Mouse (Mus musculus): ENCODE results near the gene Popdc3. TPM values are rescaled to one million over a fixed set of nuclear protein-coding genes. Genes with fewer than 3 reads are reported as not detected.
"Not testable (repeated sequence)": the region's sequence is repeated elsewhere in the genome, so short reads cannot be mapped to it uniquely, and the experiment has no call there.

The Popdc3 gene
- not detected in 2 replicates for polyA plus RNA-seq (2012; ENCODE audit: insufficient read depth, insufficient read length, missing spikeins)

DNA sequence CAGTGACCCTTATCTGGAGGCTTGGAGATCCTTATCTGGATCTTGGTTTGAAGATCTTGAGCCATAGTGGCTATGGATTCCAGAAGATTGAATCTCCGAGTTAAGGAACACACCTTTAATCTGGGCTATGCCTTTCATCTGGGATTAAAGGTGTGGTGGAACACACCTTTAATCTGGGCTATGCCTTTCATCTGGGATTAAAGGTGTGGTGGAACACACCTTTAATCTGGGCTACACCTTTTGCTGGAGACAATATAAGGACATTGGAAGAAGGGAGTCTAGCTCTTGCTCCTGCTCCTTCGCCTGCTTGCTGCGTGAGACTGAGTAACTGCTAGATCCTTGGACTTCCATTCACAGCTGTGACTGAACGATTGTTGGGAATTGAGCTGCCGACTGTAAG lies at the start of gene Popdc3:
Gene Popdc3, plus strand, starts transcription at position 301 of the 400 bp plus-strand sequence.
- H3K27ac ChIP-seq (ENCODE audit: insufficient read depth, low read depth, low read length); H3K4me3 ChIP-seq (ENCODE audit: insufficient read depth, low read length); H3K4me1 ChIP-seq (ENCODE audit: control insufficient read depth, insufficient read depth, low read length): not testable (repeated sequence)

DNA sequence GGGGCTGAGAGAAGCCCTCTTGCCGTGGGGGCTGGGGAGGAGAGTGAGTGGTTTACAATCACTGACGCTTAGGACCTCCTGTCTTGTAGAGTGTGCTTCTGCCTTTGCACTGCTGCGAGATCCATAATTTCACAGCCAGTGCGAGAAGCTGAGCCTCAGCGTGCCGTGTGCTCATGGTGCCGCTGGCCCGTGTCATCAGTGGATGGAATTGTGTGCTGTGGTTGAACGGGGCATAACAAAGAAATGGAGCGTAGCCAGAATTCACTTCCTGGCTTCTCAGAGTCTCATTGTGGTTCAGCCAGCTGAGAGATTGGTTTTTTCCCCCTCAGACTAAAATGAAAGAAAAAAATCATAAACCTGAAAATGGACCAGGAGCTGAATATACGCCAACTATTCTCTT lies 48.8 kb upstream of the Popdc3 start:
- Histone ChIP-seq H3K4me3 (ENCODE audit: insufficient read depth, low read length) (no peak overlapping the region), H3K4me1 (ENCODE audit: control insufficient read depth, insufficient read depth, low read length) (no peaks in the 10 kb centered on the region), H3K27ac (ENCODE audit: insufficient read depth, low read depth, low read length) (no peak overlapping the region)
- TF ChIP-seq CTCF (IDR thresholded peaks at IDR 0.05; ENCODE audit: low read depth, low read length) (no peak), POLR2A (IDR thresholded peaks at IDR 0.05; ENCODE audit: borderline replicate concordance, low read depth, low read length) (no peak)

DNA sequence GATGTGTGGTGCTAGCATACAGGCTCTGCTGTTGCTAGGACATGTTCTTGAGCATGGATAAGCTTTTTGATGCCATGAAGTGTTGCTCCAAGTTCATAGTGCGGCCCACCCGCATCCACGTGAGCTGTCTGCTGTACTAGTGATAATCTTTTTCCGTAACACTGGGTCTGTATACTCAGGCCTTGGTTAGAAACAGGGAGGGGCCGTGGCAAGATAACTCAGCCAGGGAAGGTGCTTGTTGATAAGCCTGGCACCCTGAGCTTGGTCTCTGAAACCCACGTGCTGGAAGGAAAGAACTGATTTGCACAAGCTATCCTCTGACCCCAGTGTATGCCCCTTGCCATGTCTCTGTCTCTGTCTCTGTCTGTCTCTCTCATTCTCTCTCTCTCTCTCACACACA lies 47.9 kb upstream of the Popdc3 start:
- H3K4me3 ChIP-seq (ENCODE audit: insufficient read depth, low read length) = no peak overlapping the region
- no peak for TF ChIP-seq CTCF (IDR thresholded peaks at IDR 0.05; ENCODE audit: low read depth, low read length)
- no peak for TF ChIP-seq POLR2A (IDR thresholded peaks at IDR 0.05; ENCODE audit: borderline replicate concordance, low read depth, low read length)
- H3K4me1 ChIP-seq (ENCODE audit: control insufficient read depth, insufficient read depth, low read length) = no peaks in the 10 kb centered on the region
- H3K27ac ChIP-seq (ENCODE audit: insufficient read depth, low read depth, low read length) = no peak overlapping the region

DNA sequence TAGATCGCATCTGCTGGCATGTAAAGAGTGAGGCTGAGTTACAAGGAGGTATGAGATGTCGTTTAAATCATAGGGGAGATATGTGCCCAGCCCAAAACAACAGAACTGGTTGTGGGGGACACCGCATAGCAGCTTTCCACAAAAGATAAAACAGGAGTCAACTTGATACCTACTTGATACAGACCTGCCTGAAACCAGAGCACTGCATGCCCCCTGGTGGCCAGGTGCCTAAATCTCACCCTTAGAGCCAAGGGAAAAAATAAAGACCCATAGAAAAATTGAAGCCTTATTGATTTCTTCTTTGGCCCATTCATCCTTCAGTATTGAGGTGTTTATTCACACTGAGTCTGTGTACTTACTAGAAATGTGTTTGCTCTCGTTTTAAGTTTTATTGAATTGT lies 45.5 kb upstream of the Popdc3 start:
- Histone ChIP-seq H3K4me3 (ENCODE audit: insufficient read depth, low read length) (no peak overlapping the region), H3K27ac (ENCODE audit: insufficient read depth, low read depth, low read length) (no peak overlapping the region), H3K4me1 (ENCODE audit: control insufficient read depth, insufficient read depth, low read length) (no peaks in the 10 kb centered on the region)
- TF ChIP-seq CTCF (IDR thresholded peaks at IDR 0.05; ENCODE audit: low read depth, low read length) (peak; percentile 40; the same call in 1 of the 2 replicates), POLR2A (IDR thresholded peaks at IDR 0.05; ENCODE audit: borderline replicate concordance, low read depth, low read length) (no peak)

DNA sequence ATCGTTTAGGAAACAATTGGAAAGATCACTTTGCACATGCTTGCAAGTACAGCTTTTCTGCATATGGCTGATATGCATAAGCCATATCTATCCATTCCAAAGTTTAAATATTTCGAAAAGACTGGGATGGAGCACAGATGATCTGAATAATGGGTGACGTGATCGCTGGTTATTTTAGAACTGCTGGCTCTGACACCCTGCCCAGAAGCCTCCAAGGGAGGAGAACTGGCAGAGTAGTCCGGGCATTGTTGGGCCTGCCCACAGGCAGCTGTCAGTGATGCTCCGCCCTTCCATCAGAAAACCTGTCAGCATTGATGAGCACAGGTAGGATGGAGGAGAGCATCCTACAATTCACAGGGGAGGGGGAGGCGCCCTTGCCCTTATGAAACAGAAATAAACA lies 41.1 kb upstream of the Popdc3 start:
- TF ChIP-seq POLR2A (IDR thresholded peaks at IDR 0.05; ENCODE audit: borderline replicate concordance, low read depth, low read length) = no peak
- no peak for TF ChIP-seq CTCF (IDR thresholded peaks at IDR 0.05; ENCODE audit: low read depth, low read length)
- no peaks in the 10 kb centered on the region for H3K4me1 ChIP-seq (ENCODE audit: control insufficient read depth, insufficient read depth, low read length)
- H3K4me3 ChIP-seq (ENCODE audit: insufficient read depth, low read length) = no peak overlapping the region
- H3K27ac ChIP-seq (ENCODE audit: insufficient read depth, low read depth, low read length) = no peak overlapping the region

DNA sequence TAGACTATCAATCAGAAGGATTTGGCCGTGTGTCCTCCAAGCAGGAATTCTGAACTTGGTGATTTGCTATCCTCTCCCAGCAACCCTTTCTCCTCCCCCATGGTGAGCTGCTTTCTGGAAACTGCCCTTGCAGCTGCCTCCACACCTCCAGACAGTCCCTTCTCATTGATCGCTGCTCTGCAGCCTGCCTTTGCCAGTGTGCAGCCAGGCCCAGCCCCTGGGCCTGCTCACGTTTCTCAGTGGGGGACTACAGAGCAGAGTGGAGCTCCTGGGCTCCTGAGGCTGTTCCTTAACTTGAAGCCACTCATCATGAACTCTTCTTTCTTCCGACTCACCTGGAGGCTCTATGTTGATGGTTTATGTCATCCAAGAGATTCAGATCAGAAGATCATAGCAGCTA lies 38.0 kb upstream of the Popdc3 start:
- no peaks in the 10 kb centered on the region for H3K4me1 ChIP-seq (ENCODE audit: control insufficient read depth, insufficient read depth, low read length)
- no peak for TF ChIP-seq CTCF (IDR thresholded peaks at IDR 0.05; ENCODE audit: low read depth, low read length)
- no peak for TF ChIP-seq POLR2A (IDR thresholded peaks at IDR 0.05; ENCODE audit: borderline replicate concordance, low read depth, low read length)
- no peak overlapping the region for H3K4me3 ChIP-seq (ENCODE audit: insufficient read depth, low read length)
- H3K27ac ChIP-seq (ENCODE audit: insufficient read depth, low read depth, low read length) = no peak overlapping the region

DNA sequence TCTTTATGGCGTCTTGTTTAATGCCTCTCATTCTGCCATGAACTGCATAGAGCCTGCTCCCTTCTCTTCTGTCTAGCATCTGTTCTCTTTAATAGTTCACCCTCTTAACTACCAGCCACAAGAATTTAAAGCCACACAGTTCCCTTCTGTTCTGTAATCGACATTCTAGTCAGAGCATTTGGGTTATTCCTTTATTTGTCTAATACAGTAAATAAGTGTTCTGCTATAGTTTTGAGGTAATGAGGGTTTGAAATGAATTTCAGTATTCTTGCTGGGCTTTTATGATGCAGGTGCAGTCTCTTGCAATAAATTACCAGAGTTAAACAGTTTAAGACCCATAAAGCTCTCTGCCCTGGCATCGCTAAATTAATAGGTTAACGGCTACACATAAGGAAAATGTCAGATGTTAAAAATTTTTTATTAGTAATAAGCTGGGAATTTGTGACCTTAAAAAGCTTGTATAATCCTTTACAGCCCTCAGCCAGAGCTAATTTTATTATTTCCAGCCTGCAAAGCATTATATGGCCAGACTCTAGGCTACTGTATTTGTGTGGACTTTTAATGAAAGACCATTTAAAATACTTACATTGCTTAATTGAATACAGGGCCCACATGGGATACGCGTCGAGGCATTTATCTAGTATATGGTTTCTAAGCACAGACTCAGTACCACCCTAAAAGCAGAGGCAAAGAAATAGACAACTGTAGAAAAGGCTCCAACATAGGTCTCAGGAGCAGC lies 37.3 kb upstream of the Popdc3 start:
- Histone ChIP-seq H3K4me1 (ENCODE audit: control insufficient read depth, insufficient read depth, low read length) (no peaks in the 10 kb centered on the region), H3K4me3 (ENCODE audit: insufficient read depth, low read length) (no peak overlapping the region), H3K27ac (ENCODE audit: insufficient read depth, low read depth, low read length) (no peak overlapping the region)
- TF ChIP-seq CTCF (IDR thresholded peaks at IDR 0.05; ENCODE audit: low read depth, low read length) (no peak), POLR2A (IDR thresholded peaks at IDR 0.05; ENCODE audit: borderline replicate concordance, low read depth, low read length) (no peak)

DNA sequence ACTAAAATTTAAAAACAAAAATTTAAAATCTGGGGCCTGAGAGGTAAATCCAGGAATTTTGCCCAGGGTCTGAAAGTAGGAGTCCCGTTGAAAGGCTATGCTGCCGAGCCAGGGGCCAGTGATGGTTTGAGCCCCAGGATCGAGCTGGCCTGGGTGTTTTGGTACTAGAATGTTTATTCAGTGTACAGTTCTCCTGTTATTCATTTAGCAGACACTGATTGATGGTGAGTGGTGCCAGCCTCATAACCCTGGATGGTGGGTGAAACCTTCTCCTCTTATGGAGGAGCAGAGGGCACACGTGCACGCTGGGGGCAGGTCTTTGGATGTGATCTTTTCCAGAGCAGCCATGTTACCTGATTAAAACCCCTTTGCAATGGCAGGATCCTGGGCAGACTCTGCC lies 35.5 kb upstream of the Popdc3 start:
- TF ChIP-seq POLR2A (IDR thresholded peaks at IDR 0.05; ENCODE audit: borderline replicate concordance, low read depth, low read length) = no peak
- no peak for TF ChIP-seq CTCF (IDR thresholded peaks at IDR 0.05; ENCODE audit: low read depth, low read length)
- no peaks in the 10 kb centered on the region for H3K4me1 ChIP-seq (ENCODE audit: control insufficient read depth, insufficient read depth, low read length)
- H3K27ac ChIP-seq (ENCODE audit: insufficient read depth, low read depth, low read length) = no peak overlapping the region

DNA sequence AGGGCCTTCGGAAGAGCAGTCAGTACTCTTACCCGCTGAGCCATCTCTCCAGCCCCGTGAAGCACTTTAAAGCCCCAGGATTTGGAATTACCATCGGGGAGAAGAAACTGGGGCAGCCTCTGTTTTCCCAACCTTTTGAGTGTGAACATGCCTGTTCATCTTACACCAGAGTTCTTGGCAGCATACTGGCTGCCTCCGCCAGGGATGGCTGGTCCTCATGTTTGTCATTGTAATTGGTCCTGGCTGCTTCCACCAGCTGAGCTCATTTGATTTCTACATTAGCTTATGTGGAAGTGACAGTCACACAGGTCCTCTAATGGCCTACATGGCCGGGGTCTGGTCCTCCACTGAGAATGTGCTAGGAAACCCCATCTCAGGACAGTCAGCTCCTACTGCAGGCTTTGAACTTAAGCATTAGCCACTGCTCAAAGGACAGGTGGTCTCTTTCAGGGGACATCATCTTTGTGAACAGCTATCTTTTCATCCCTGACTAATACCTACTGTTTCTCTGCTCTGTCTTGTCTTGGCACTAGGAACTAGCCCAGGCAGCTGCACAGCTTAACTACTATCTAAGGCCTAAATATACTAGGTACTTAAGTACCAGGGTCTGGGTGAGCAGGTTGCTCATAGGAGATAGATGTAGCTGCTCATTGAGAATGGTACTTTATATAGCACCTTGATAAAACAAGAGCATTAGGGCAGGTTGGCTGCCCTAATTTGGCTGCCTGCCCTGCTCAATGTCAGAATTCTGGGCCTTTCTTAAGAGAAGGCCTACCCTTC lies 33.7 kb upstream of the Popdc3 start:
- no peak overlapping the region for H3K27ac ChIP-seq (ENCODE audit: insufficient read depth, low read depth, low read length)
- TF ChIP-seq CTCF (IDR thresholded peaks at IDR 0.05; ENCODE audit: low read depth, low read length) = no peak
- H3K4me1 ChIP-seq (ENCODE audit: control insufficient read depth, insufficient read depth, low read length) = no peaks in the 10 kb centered on the region
- H3K4me3 ChIP-seq (ENCODE audit: insufficient read depth, low read length) = no peak overlapping the region

More for the DNA sequence above, 35.5 kb upstream of the Popdc3 start:
- H3K4me3 ChIP-seq (ENCODE audit: insufficient read depth, low read length) = no peak overlapping the region

DNA sequence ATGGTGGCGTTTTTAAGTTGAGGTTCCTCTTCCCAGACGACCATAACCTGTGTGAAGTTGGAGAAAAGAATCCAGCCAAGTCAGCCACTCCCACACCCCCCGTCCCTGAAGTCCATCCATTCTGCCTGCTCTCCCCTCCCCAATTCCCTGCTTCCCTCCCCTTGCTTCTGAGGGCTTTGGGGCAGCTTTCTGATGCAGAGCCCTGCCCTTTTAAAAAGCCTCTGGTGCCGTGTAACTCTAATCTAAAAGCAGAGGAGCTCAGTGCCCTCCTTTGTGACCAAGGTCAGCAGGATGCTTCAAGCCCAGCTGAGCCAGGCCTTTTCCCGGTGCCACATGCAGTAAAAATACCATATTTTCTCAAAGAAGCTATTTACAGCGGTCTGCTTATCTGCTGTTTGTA lies 31.1 kb upstream of the Popdc3 start:
- no peaks in the 10 kb centered on the region for H3K4me1 ChIP-seq (ENCODE audit: control insufficient read depth, insufficient read depth, low read length)
- no peak overlapping the region for H3K4me3 ChIP-seq (ENCODE audit: insufficient read depth, low read length)
- no peak overlapping the region for H3K27ac ChIP-seq (ENCODE audit: insufficient read depth, low read depth, low read length)
- TF ChIP-seq CTCF (IDR thresholded peaks at IDR 0.05; ENCODE audit: low read depth, low read length) (no peak), POLR2A (IDR thresholded peaks at IDR 0.05; ENCODE audit: borderline replicate concordance, low read depth, low read length) (no peak)

Measured in bone marrow macrophage, adult 2 months (primary cell).